Mouse (Mus musculus): ENCODE data around the gene Cpa5.

Gene Cpa5

DNA sequence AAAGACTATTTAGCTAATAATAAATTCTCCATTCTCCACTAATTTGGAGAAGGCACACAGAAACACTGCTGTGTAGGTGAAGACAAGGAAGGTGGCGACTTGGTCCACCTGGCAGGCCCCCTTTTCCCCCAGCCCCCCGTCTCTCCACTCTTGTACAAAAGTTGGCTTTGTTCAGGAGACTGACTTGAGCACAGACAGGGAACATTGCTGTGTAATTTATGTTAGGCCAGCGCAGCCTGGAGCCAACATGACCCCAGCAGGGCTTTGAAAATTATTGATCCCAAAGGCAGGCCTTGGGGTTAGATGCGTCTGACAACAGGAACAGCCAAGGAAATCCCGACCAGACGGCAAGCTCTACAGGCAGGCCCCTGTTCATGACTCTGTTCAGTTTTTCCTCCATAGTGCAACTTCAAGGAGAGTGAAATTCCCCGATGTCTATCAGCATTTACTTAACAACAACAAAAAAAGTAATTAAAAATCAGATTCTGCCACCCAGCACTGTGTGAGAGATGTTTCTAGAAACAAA lies 6.4 kb upstream of the Cpa5 start:
- DNase-seq (ENCODE audit: low read depth, low spot score), result no peak

DNA sequence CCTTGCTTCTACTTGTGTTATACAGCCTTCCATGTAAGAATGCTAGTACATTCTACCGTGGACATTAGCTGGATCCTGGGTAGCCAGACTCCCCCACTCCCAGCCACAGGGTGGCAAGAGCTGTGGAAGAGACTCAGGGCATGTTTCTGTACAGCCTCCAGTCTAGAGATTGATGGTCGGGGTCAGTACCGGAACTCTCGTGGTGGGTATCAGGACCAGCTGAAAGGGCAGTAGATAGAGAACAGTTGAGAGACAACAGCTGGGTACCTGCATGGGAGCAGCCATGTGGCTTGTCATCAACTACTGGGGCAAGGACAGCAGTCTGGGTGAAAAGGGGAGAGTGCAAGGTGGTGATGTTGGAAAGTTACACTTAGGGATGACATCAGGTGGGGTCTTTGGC lies 5.7 kb upstream of the Cpa5 start:
- no peak for DNase-seq (ENCODE audit: low read depth, low spot score)

DNA sequence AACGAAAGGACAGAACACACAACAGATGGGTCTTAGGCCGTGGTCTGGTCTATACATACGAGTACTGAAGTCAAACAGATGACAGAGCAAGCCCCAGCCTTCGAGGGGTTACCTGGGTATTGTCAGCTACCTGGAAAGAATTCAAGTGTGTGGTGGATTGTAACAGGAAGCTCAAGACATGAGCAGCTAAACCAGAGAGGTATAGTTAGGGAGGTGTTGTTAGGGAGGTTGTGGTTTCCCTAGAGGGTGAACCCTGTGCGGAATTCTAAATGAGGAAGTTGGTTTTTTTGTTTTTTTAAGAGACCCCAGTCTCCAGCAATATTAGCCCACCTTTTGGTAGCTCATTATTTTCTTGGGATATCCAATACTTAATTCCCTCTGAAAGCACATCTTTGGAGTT lies 5.1 kb upstream of the Cpa5 start:
- DNase-seq (ENCODE audit: low read depth, low spot score), result no peak

- DNase-seq (ENCODE audit: low read depth, low spot score), result no peak
Observed at GRCm38 (mm10) chr6:30611212-30611611, 402 bp downstream of the Cpa5 start.

GRCm38 (mm10) chr6:30614251-30614650 lies 3.4 kb downstream of the Cpa5 start:
- DNase-seq (ENCODE audit: low read depth, low spot score), result no peak

DNA sequence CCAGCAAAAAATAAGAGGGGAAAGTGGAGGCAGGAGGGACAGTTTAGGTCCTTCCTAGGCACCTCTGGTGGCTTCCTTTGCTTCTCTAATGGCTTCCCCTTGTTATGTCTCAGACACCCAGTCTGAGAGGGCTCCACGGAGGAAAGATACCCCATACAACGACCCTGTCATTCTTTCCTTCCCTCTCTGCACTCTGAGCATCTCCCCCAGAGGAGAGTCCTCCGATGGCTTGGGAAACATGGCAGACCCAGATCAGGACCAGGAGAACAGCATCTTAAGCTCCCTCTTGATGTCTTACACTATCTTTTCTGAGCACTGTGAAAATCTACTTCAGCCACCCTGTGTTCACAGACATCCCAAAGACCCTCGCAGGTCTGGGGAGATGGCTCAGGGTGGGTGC lies 4.9 kb downstream of the Cpa5 start:
- DNase-seq (ENCODE audit: low read depth, low spot score), result no peak

- no peak for DNase-seq (ENCODE audit: low read depth, low spot score)
Observed at GRCm38 (mm10) chr6:30616491-30616941, 5.7 kb downstream of the Cpa5 start.

GRCm38 (mm10) chr6:30617020-30617958 lies 6.5 kb downstream of the Cpa5 start:
- peak; percentile 34 for DNase-seq (ENCODE audit: low read depth, low spot score)

GRCm38 (mm10) chr6:30617959-30618590 lies 7.3 kb downstream of the Cpa5 start:
- DNase-seq (ENCODE audit: low read depth, low spot score), result peak; percentile 5

DNA sequence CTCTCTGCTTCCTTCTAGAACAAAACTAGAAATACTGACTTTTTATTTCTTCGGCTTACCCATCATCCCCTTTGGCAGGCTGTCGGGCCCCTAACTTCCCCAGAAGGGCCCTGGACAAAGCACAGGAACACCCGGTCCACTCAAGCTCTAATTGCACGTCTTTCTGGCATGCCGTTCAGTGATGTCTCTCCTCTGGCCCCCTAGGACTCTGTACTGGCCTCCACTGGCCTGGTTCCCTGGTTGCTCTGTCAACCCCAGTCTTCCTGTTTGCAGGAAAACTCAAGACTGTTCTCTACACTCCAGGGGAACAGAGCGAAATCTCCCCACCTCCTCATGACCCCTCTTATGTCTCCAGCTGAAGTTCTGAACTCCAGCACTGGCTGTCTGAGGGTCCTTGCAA lies 7.9 kb downstream of the Cpa5 start:
- DNase-seq (ENCODE audit: low read depth, low spot score), result no peak

GRCm38 (mm10) chr6:30619606-30620005 lies 8.8 kb downstream of the Cpa5 start:
- no peak for DNase-seq (ENCODE audit: low read depth, low spot score)

DNA sequence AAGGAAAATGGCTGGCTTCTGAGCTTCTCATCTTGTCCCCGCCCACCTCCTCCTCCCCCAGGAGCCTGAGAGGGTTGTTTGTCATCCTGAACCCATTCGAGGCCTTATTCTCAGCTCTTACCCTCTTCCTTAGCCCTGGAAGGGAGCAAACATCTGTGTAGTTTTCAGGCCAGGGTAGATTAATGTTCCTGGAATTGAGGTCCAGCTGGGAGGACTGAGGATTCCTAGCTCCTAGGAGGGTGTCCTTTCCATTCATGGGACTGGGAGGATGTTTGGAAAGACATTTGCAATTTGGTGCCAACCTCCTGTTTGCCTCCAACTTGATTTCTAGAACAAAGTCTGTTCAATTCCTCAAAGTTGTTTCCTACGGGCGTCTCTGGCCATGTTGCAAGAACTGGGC lies 9.8 kb downstream of the Cpa5 start:
- DNase-seq (ENCODE audit: low read depth, low spot score), result no peak

DNA sequence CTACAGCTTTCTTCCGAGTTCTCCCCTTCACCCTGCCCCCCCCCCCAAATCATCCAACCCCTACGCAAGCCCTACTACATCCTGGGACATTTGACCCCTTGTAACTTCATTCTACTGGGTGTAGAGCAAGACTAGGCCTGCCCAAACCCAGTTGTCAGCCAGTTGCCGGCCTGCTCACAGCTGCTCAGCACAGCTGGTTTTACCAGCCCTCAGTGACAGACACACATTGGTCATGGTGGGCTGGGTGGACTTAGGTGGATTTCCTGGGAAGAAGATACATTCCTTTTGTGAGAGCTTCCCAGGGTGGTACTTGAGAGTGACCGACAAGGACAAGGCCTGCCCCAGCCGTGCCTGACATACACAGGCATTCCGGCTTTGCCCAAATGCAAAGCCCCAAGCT lies 10.2 kb downstream of the Cpa5 start:
- no peak for DNase-seq (ENCODE audit: low read depth, low spot score)

DNA sequence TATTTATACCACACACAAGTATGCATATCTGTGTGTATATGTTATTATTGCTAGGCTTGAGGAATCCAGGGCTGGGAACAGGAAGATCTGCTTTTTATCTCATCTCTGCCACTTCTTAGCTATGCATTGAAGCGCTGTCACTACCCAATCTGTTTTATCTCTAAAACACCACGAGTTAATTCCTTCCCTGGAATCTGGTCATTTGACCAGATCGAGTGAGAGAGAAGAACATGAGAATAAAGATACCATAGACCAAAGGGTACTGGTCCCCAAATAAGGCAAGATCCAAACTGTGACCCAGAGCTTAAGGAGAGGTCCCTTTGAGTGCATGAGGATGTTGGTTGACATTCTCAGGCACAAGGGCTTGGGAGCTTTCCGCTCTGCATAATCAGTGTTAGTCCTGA lies 11.2 kb downstream of the Cpa5 start:
- no peak for DNase-seq (ENCODE audit: low read depth, low spot score)

GRCm38 (mm10) chr6:30624763-30625162 lies 14.0 kb downstream of the Cpa5 start:
- no peak for DNase-seq (ENCODE audit: low read depth, low spot score)

DNA sequence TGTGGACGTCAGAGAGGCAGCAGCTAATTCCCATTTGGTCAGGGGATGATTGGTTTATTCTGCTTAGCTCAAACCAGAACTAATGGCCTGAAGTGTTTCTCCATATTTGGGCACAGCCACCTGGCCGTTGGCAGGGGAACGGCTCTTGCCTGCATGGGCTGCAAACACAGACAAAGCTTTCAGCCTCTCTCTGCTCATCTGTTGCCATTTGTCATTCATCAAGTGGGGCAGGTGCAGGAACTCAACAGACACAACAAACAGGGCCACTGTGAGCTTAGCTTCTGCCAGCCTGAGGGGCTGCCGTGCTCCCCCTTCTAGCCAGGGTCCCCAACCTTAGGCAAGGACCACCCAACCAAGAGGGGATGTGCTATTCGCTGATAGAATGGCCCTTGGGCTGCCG lies 17.3 kb downstream of the Cpa5 start:
- peak; percentile 26 for DNase-seq (ENCODE audit: low read depth, low spot score)

- DNase-seq (ENCODE audit: low read depth, low spot score), result peak; percentile 5
Observed at GRCm38 (mm10) chr6:30629989-30630388, 19.2 kb downstream of the Cpa5 start.

DNA sequence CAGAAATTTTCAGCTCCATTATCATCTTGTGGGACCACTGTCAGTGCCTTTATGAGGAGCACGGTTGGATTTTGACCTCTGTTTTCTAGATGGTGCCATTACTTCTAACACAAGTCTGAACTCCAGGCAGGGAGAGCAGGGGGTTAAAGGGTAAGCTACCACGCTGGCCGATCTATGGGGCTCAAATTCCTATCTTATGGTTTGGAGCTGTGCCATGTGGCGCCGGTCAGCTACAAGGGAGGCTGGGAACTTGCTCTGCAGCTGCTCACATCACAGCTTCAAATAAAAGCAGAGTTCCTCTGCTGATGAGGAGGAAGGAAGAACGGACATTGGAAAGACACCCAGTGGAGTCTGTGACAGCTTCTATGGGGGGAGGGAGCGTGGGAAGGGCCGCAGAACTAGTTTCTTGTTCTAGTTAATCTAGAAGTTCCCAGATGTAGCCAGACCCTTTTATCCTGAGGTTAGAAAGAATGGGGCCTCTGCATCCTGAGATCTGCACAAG lies 24.6 kb downstream of the Cpa5 start:
- DNase-seq (ENCODE audit: low read depth, low spot score), result no peak

GRCm38 (mm10) chr6:30636186-30636842 lies 25.5 kb downstream of the Cpa5 start:
- no peak for DNase-seq (ENCODE audit: low read depth, low spot score)

DNA sequence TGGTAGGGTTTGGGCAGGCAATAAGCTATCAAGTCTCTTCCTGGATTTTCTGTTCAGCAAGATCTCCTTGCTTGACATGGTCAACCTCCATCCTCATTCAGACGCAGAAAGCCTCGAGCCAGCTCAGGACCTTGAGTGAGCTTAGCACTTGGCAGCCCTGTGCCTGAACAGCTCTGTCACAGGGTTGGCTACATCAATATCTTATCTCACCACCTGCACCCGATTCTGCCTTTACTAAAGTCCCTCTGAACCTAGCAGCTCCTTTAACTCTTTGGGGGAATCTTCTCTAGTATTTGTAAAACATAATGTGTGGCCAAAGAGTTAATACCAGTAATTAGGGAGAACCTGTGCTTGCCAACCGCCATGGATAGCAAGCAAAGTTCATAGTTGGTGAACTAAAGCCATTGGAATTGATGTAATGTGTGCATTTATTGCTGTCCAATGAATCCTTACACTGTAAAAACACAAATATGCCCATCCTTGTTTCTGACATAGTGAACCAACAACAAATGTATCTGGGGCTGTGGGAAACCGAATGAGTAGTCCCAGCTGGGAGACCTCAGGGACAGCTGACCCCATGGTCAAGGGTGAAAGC lies 28.0 kb downstream of the Cpa5 start, which contains the start of gene Cpa1:
Gene Cpa1, plus strand, starts transcription at position 545 of the 595 bp plus-strand sequence.
- DNase-seq (ENCODE audit: low read depth, low spot score), result no peak

GRCm38 (mm10) chr6:30643694-30644460 lies 33.1 kb downstream of the Cpa5 start:
- no peak for DNase-seq (ENCODE audit: low read depth, low spot score)

All from A20 (cell line).